Mouse (Mus musculus): ENCODE results near the gene Parp11. TPM values are rescaled to one million over a fixed set of nuclear protein-coding genes. Genes with fewer than 3 reads are reported as not detected.

The Parp11 gene
- total and polyA plus RNA-seq, 3 experiments: 9.2 to 10.4 (median 9.7) TPM

DNA sequence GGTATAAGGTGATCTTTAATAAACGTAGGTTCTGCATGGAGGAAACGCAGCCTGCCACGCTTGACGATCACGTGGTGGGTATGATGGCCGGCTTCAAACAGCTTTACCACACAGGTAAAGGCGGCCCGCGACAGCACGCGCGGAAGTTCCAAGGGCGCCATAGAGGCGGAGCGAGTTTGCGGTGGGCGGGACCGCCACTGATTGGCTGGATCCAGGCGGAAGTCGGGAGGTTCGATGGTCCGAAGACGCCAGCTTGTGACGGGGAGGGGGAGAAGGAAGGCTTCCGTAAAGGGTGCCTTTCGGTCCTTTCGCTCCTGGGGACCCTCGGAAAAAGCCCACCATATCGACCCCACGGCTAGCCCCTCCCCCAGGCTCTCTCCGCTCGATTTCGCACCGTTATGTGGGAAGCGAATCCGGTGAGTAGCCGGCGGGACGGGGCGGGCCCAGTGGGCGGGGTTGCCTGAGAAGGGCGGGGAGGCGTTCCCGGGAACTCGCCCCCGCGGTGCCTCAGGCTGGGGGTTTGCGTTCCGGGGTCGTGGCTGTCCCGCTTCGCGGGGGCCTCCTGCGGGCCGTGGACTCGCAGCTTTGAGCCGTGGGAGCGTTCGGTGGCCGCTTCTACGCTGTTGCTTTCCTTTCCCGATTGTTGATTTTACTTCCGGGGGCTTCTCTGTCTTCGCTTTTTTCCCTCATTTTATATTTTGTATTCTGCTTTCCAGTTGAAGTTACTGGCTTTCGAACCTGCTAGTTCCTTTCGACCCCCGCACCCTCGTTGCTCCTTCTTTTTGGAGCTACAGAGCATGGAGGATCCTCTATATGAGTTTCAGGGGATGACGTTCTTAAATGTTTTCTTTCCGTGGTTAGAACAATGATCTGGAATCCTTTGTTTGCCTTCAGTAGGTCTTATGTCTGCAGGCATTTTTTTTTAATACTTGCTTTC lies 7.0 kb downstream of the Parp11 start (continued):
- no peak for TF ChIP-seq SMC3 (IDR thresholded peaks at IDR 0.05; ENCODE audit: low read depth, low read length)

DNA sequence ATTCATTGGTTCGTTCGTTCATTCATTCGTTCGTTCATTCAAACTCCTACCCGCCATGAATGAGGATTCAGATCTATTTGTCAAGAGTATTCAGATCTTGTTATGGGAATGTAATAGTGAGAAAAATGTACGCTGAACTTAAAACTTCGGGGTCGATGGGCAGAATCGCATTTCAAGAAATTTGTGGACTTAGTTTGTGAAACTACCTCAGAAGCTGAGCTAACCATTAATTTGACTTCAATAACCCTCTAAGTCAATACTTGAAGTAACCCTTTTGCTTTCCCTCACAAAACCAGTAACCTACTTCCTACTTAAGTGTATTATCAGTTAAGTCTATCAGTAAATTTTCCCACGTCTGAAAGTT lies 7.7 kb downstream of the Parp11 start:
- Histone ChIP-seq H3K27me3 (replicated peaks) (no peaks in the 10 kb centered on the region), H3K4me3 (replicated peaks in 1 of 3; ENCODE audit: low read depth in 2 of 3, low read length in 2 of 3, poor library complexity in 1 of 3) (peak overlapping the region; percentile 67 to 71 (median 68)), H3K4me1 (ENCODE audit: control insufficient read depth in 1 of 2, insufficient read depth in 2 of 2) (peaks cover 16 to 49% of the 10 kb centered on the region in 2 experiments), H3K9me3 (replicated peaks; ENCODE audit: low read length) (no peaks in the 10 kb centered on the region), H3K4me2 (ENCODE audit: insufficient read depth, low read depth, poor library complexity, severe bottlenecking) (peak overlapping the region; percentile 67), H3K36me3 (replicated peaks in 1 of 2; ENCODE audit: control insufficient read depth in 1 of 2, insufficient read depth in 1 of 2, low read length in 1 of 2) (no peaks in the 10 kb centered on the region), H3K79me2 (replicated peaks; ENCODE audit: control insufficient read depth, extremely low read depth, insufficient read depth, poor library complexity, severe bottlenecking) (peaks cover 19% of the 10 kb centered on the region), H3K27ac (ENCODE audit: insufficient read depth, low read depth) (no peak overlapping the region), H3K9ac (ENCODE audit: insufficient read depth, low read depth) (peak overlapping the region; percentile 93)
- no peak for TF ChIP-seq USF2 (conservative IDR thresholded peaks at IDR 0.05; ENCODE audit: low read depth, low read length)
- TF ChIP-seq ZNF384 (IDR thresholded peaks at IDR 0.05; ENCODE audit: low read depth, low read length): no peak
- TF ChIP-seq ZC3H11A (IDR thresholded peaks at IDR 0.05; ENCODE audit: low read depth, low read length): no peak
- no peak for TF ChIP-seq MAX (IDR thresholded peaks at IDR 0.05; ENCODE audit: low read length)
- no peak for TF ChIP-seq HCFC1 (IDR thresholded peaks at IDR 0.05; ENCODE audit: low read depth, low read length)
- no peak for TF ChIP-seq UBTF (IDR thresholded peaks at IDR 0.05; ENCODE audit: low read depth, low read length)
- no peak for TF ChIP-seq MAFK (IDR thresholded peaks at IDR 0.05; ENCODE audit: insufficient replicate concordance, low read length)
- TF ChIP-seq RCOR1 (conservative IDR thresholded peaks at IDR 0.05; ENCODE audit: low read depth, low read length): no peak
- no peak for TF ChIP-seq ZMIZ1 (IDR thresholded peaks at IDR 0.05; ENCODE audit: low read depth, low read length)
- no peak for TF ChIP-seq ZKSCAN1 (IDR thresholded peaks at IDR 0.05; ENCODE audit: borderline replicate concordance, low read depth, low read length)
- no peak for TF ChIP-seq POLR2AphosphoS2 (IDR thresholded peaks at IDR 0.05; ENCODE audit: low read depth, low read length)
- TF ChIP-seq CTCF (conservative IDR thresholded peaks at IDR 0.05 in 1 of 2, IDR thresholded peaks at IDR 0.05 in 1 of 2; ENCODE audit: low read depth in 2 of 2, low read length in 2 of 2): no peak
- DNase-seq (ENCODE audit: extremely low read depth): no peak
- in situ Hi-C loops (cut with MboI; ENCODE audit: low pct_ligation_motif_present, low pct_unique_long_range_greater_than_20kb, low sequenced_read_pairs): loop anchor here (10.0 kb wide), 1 partner anchor 310 kb away; no protein-coding TSS in a partner anchor
- dilution Hi-C loops (cut with MboI; ENCODE audit: extremely low pct_ligation_motif_present, extremely low pct_unique_long_range_greater_than_20kb, low sequenced_read_pairs): no loop called here

DNA sequence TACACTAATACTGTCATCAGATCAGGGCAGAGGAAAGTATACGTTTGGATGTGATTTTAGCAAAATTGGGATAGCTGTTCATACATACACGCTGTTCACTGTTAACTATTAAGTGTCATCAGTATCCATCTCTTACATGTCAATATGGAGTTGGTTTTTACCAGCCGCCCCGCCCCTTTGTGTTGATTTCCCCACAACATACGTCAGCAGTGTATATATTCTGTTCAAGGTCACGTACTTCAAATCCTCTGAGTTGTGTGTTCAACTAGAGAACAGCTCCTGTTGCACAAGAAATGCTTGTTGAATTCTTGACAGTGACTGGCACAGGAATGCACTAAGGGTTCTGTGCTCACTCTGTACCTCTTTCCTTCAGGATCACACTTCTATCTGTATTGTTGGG lies 8.2 kb downstream of the Parp11 start:
- Histone ChIP-seq H3K9ac (ENCODE audit: insufficient read depth, low read depth) (peak overlapping the region; percentile 93; the same call in 1 of the 2 replicates), H3K79me2 (replicated peaks; ENCODE audit: control insufficient read depth, extremely low read depth, insufficient read depth, poor library complexity, severe bottlenecking) (peaks cover 19% of the 10 kb centered on the region), H3K27ac (ENCODE audit: insufficient read depth, low read depth) (no peak overlapping the region), H3K4me1 (ENCODE audit: control insufficient read depth in 1 of 2, insufficient read depth in 2 of 2) (peaks cover 16 to 53% of the 10 kb centered on the region in 2 experiments), H3K9me3 (replicated peaks; ENCODE audit: low read length) (no peaks in the 10 kb centered on the region), H3K36me3 (replicated peaks in 1 of 2; ENCODE audit: control insufficient read depth in 1 of 2, insufficient read depth in 1 of 2, low read length in 1 of 2) (no peaks in the 10 kb centered on the region), H3K27me3 (replicated peaks) (no peaks in the 10 kb centered on the region), H3K4me3 (replicated peaks in 1 of 3; ENCODE audit: low read depth in 2 of 3, low read length in 2 of 3, poor library complexity in 1 of 3) (peak overlapping the region in 2 of 3 experiments; percentile 68 to 71), H3K4me2 (ENCODE audit: insufficient read depth, low read depth, poor library complexity, severe bottlenecking) (peak overlapping the region; percentile 67)
- no peak for DNase-seq (ENCODE audit: extremely low read depth)
- TF ChIP-seq RCOR1 (conservative IDR thresholded peaks at IDR 0.05; ENCODE audit: low read depth, low read length) (no peak), NRF1 (IDR thresholded peaks at IDR 0.05; ENCODE audit: low read depth, low read length) (no peak), SMC3 (IDR thresholded peaks at IDR 0.05; ENCODE audit: low read depth, low read length) (no peak), EP300 (IDR thresholded peaks at IDR 0.05; ENCODE audit: low read length) (no peak), HCFC1 (IDR thresholded peaks at IDR 0.05; ENCODE audit: low read depth, low read length) (no peak), E2F4 (IDR thresholded peaks at IDR 0.05; ENCODE audit: insufficient replicate concordance, low read depth, low read length) (no peak), TCF12 (IDR thresholded peaks at IDR 0.05; ENCODE audit: low read depth, low read length) (no peak), POLR2A (IDR thresholded peaks at IDR 0.05; ENCODE audit: low read depth, low read length) (no peak), ZNF384 (IDR thresholded peaks at IDR 0.05; ENCODE audit: low read depth, low read length) (no peak), ZC3H11A (IDR thresholded peaks at IDR 0.05; ENCODE audit: low read depth, low read length) (no peak), CHD1 (IDR thresholded peaks at IDR 0.05; ENCODE audit: low read depth, low read length) (no peak), NELFE (IDR thresholded peaks at IDR 0.05; ENCODE audit: low read depth, low read length) (no peak), MEF2A (IDR thresholded peaks at IDR 0.05; ENCODE audit: borderline replicate concordance, low read depth, low read length) (no peak), MYC (IDR thresholded peaks at IDR 0.05; ENCODE audit: low read depth, low read length) (no peak), JUN (IDR thresholded peaks at IDR 0.05; ENCODE audit: insufficient read depth, low read depth, low read length) (no peak), MAZ (IDR thresholded peaks at IDR 0.05; ENCODE audit: low read depth, low read length) (no peak), TBP (conservative IDR thresholded peaks at IDR 0.05; ENCODE audit: low read depth, low read length) (no peak), CTCF (conservative IDR thresholded peaks at IDR 0.05 in 1 of 2, IDR thresholded peaks at IDR 0.05 in 1 of 2; ENCODE audit: low read depth in 2 of 2, low read length in 2 of 2) (no peak), GABPA (IDR thresholded peaks at IDR 0.05; ENCODE audit: insufficient replicate concordance, low read depth, low read length) (no peak), SIN3A (IDR thresholded peaks at IDR 0.05; ENCODE audit: low read length) (no peak)
- in situ Hi-C loops (cut with MboI; ENCODE audit: low pct_ligation_motif_present, low pct_unique_long_range_greater_than_20kb, low sequenced_read_pairs): loop anchor here (10.0 kb wide), 1 partner anchor 310 kb away; no protein-coding TSS in a partner anchor
- dilution Hi-C loops (cut with MboI; ENCODE audit: extremely low pct_ligation_motif_present, extremely low pct_unique_long_range_greater_than_20kb, low sequenced_read_pairs): no loop called here

Data from CH12.LX (cell line).